Mouse (Mus musculus) frontal cortex, adult 2 months (tissue): ENCODE measurements around the gene Olfr211. TPM values are rescaled to one million over a fixed set of nuclear protein-coding genes. Genes with fewer than 3 reads are reported as not detected.
"Not testable (repeated sequence)": the region's sequence is repeated elsewhere in the genome, so short reads cannot be mapped to it uniquely, and the experiment has no call there.

Experiments used
- DNase-seq, 2 experiments: peaks; one replicate each; pipeline ENCODE4 v3.0.0; 2022; ENCODE audit warnings: low spot score in 1 of 2; ENCODE audit errors: extremely low spot score in 1 of 2
- polyA plus RNA-seq: library from polyadenylated mRNA; depleted of rRNA; stranded (reverse); fragments of >200 nt; gene quantifications from 2 replicates; pipeline ENCODE4 v1.2.3, GENCODE M21; 2012; rRNA removed

Gene Olfr211
- 0.02 TPM in 1 of 2 replicates, not detected in the other for polyA plus RNA-seq

DNA sequence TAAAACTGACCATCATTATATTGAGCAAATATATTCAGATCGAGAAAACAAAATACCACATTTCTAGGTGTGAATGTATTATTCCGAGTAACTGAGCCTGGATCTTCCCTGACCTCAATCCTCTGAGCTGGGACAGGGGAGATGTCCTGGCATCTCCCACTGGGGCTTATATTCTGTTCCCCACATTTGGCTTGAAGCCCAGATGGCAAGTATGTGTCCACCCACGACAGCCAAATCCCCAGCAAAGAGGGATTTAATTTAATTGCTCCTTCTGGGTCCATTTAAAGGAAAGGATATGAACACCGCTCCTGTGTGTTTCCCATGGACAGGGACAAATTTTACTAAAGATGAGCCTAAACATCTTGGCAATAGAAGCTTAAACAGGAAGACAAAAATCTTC is at the start of gene Olfr211:
TSS of gene Olfr211 (plus strand) at position 301 of the 400 bp plus-strand sequence.
- DNase-seq, result no peak

DNA sequence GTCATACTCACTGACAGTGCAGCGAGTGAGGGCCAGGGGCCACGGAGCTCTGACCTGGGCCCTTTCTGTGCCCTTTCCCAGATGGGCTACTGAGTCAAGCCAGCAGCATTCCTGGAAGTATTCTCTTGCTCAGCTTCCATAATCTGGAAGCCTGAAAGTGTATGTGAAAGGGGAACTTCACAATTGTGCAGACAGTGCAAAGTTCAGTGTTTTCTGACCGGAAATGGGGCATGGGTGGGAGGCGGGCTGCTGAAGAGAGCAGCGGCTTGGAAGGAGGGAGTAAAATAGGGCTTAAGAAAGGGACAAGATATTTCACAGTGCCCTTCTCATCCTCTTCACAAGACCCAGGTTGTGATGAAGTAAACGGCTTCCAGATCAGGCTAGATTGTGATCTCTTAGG is 49.4 kb upstream of the Olfr211 start:
- no peak for DNase-seq

DNA sequence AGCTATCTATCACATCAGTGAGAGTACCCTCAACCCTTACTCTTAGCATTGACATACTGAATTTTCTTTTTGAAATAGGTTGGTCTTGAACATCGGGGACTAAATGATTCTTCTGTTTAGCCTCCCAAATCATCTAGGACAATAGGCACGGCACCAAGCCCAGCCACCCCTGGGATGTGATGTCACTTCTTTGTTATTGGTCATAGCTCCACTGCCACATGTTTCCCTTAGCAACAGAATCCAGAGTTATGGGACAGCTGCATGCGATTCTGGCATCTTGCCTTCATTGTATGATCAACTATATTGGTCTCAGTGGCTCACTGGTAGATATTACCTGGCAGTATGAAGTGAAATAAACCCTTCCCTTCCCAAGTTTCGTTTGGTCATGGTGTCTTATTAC is 48.4 kb upstream of the Olfr211 start:
- DNase-seq, result no peak

DNA sequence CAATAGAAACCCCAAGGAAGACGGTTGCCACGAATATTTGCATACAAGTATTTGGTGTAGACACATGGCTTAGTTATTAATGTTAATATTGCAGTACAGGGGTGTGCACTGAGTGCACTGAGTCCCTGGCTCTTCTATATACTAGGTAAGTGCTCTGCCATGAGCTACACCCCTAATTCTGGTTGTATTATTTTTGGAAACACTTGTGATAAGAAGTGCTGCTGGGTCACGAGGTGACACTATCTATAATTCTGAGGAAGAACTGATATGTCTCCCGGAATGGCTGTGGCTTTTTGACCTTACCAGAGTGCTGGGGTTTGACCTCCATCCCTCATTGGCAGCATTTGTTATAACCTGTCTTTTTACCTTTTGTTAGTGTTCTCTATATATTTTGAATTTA is 48.0 kb upstream of the Olfr211 start:
- no peak for DNase-seq

DNA sequence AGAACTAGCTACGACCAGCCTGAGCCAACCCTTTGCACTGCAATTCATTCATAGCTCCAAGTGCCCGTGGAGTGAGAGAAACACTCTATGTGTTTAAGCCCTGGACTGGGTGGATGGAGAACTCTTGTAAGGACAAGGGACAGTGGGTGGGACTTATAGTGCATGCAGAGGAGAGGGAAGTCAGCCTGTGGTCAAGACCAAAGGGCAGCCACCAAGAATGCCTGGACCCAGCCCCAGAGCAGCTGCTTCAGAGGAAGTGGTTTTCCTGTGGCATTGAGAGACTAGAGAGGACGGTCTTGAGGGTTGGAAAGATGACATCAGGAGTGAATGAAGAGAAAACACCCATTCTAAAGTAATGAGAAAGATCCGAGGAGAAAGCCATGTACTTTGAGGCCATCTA is 33.1 kb upstream of the Olfr211 start:
- DNase-seq, result peak in 1 of 2 experiments; percentile 3

DNA sequence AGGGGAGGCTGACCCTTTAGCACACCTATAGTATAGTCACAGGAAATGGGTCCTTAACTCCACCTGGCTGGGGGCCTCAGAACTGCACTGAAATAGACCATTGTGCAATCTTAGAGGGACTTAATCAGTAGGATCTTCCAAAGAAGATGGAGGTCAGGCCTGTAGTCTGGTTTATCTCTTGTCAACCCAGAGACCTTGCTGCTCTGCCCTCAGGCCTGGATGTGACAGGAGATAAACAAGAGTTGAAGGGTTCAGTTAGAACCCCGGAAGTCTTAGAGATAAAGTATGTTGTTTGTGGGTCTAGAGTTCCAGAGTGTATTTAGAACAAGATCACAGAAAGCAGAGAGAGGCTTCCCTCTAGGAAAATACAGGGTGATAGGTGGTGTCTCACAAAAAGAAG is 32.4 kb upstream of the Olfr211 start:
- DNase-seq, result no peak

DNA sequence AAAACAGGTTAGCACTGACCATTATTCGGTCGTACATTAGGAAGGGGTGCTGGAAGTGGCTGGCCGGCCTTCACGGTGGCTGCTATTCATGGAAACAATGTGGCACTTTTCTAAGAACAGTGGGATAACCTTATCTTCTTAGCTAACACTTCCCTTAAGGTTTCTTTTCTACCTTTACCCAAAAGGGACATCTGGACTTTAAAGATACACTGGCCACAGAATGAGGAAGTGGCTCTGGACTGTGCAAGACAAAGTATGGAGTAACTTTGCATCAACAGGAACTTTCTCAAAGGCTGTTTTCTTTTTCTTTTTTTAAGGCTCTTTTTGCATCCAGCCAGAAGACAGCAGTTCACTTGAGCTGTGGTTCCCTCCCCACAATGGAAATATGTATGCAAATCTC is 30.2 kb upstream of the Olfr211 start:
- DNase-seq, result no peak

DNA sequence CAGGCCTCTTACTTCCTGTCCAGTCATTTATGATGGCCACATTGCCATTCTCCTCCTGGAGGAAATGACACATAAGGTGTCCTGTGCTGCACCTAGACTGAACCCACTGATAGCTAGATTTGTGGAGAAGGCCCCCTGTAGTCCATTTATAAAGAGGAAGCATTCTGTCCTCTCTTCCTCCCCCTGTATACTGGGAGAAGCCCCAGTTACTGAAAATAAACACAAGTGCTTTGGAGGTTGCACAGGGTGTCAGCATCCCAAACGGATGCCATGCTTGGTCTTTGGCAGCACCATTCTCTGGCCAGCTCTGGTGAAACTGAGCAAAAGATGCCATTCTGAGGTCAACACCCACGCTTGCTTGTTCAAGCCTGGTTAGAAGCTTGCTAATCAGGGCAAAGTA is 29.7 kb upstream of the Olfr211 start:
- no peak for DNase-seq

DNA sequence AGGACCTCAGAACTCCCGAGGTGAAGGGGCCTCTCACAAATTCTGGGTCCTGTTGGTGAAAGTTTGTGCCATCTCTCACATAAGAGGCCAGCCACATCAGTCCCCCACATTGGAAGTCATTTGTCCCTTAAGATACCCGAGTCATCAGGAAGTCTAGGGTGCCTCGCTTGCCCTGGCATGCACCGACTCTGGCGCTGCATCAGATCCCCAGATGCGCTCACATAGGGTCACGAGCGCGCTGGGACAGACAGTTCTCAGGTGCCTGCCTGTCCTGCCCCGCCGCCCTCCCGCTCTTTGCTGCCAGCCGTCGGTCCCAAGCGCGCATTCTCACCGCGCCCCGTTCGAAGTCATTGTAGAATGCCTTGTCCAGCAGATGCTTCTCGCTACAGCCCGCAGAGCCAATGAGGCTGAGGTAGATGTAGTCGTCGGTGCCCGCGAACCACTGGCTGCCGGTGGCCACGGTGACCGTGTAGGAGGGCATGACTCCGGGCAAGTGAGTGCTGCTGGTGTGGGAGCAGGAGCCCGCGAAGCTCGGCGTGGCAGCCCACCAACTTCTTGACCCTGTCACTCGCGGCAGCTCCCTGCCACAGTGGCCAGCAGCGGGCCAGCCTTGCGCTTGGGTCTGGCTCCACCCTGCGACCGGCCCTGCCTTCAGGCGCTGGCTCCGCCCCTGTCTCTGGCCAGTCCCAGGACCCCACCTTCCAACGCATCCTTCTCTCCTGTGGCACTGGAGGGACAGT is 28.2 kb upstream of the Olfr211 start, which contains the start of gene Alox5:
TSS of gene Alox5 (minus strand) at position 635 of the 740 bp plus-strand sequence.
- peak in 1 of 2 experiments; percentile 1 for DNase-seq

DNA sequence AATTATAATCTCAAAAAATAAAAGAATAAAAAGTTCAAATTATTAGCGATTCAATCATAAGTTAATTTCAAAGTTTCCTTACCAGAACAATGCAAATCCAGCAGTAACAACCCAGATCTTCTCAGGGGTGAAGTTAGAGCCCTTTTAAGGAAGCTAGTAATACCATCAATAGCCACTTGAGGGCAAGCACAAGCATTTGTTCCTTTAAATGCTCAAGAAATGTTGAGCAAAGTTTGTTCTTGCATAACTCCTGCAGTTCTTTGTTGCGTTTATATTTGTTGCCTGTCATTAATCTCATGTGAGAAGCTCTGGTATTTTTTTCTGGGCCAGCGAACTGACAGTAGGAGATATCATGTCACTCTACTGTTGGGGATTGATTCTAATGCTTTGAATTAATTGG is 20.8 kb upstream of the Olfr211 start:
- peak in 1 of 2 experiments; percentile 19 for DNase-seq

DNA sequence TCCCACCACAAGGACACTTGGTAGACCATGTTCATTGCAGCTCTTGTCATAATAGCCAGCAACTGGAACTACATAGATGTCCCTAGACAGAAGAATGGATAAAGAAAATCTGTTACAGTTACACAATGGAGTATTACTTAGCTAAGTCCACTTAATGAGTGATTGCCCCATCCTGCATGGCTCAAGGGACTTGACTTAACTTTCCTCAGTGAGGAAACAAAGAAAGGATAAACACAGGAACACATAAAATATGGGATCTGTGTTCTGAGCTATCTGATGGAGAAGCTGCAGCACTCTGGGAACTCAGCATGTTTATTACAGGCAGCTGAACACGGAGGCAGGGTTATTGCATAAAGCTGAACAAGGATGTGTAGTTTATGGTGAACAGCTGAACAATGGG is 3.8 kb upstream of the Olfr211 start:
- DNase-seq, result no peak

DNA sequence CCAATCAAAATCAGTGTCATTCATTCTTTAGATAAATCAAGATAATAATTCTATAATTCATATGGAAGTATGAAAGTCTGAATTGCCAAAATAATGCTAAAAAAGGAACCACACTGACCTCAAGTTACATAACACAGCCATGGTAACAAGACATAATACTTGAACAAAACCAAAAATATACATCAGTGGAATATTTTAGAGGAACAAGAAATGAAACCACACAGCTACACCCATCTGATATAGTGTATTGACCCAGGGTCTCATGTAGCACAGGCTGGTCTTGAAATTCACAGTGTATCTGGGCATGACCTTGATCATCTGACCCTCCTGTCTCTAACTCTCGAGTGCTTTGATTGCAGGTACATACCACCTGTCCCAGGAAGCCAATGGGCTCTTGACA is 2.1 kb upstream of the Olfr211 start:
- DNase-seq, result no peak

DNA sequence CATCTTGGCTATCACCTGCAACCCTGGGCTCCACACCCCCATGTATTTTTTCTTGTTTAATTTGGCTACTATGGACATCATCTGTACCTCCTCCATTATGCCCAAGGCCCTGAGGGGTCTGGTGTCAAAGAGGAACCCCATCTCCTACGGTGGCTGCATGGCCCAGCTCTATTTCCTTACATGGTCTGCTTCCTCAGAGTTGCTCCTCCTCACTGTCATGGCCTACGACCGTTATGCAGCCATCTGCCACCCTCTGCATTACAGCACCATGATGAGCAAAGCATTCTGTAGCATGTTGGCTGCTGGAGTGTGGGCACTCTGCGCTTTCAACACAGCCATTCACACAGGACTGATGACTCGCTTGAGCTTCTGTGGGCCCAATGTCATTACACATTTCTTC is 4.9 kb downstream of the Olfr211 start:
- no peak for DNase-seq

DNA sequence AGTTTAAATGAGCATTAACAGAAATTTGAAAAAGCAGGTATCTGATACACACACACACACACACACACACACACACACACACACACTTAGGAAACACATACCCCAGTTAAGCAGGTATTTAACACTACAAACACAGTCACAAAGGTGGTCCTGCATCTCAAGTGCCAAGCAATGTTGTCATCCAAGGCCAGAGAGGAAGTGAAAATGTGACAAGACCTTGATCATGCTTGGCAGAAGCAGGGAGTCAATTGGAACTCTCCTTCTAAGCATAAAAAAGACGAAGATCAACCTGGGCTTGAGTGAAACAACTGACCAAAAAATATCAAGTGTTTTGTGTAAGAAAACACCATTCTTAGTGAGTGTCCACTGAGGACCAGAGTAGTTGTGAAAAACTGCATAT is 7.1 kb downstream of the Olfr211 start:
- no peak for DNase-seq

DNA sequence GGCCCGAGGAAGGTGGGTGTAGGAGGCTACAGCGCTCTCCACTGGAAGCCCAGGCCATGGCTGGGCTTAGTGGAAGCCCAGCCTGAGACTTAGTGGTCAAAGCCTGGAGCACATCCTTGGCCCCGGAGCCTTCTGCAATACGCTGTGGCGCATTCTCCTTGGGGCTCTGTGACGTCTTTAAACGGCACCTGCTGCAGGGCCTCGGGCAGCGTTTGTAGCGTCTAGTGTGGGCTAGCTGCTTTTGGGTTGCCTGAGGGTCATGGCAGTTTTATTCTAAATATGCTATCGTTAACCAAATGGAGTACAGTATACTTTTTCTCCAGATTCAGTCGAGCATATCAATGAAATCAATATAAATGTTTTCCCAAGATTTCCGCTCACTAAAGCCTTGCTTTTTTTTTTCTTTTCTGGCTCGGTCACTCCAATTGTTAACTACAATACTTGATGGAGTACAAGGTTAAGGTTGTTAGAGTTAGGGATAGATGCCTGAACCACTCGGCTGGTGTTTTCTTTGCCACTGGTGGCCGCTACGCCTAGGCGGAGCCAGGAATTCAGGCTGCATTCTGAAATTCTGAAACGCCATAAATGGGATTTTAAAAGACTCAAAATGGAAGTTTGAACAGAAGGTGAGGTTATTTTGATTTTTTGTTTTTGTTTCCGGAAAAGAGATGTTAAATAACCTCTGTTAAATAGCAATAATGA is 17.6 kb downstream of the Olfr211 start, which contains the start of gene Olfr212:
TSS of gene Olfr212 (plus strand) at position 215 of the 702 bp plus-strand sequence.
- not testable (repeated sequence) for DNase-seq

DNA sequence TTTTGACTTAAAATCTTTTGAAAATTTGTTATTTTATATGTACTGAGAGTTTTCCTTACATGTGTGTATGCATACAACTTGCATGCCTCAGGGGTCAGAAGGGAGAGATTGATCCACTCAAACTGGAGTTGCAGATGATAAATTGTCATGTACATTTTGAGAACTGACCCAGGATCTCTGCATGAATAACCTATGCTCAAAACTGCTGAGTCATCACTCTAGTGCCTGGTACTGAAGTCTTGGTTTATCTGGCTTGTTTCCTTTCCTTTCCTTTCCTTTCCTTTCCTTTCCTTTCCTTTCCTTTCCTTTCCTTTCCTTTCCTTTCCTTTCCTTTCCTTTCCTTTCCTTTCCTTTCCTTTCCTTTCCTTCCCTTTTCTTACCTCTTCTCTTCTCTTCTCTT is 25.9 kb downstream of the Olfr211 start:
- DNase-seq, result no peak

DNA sequence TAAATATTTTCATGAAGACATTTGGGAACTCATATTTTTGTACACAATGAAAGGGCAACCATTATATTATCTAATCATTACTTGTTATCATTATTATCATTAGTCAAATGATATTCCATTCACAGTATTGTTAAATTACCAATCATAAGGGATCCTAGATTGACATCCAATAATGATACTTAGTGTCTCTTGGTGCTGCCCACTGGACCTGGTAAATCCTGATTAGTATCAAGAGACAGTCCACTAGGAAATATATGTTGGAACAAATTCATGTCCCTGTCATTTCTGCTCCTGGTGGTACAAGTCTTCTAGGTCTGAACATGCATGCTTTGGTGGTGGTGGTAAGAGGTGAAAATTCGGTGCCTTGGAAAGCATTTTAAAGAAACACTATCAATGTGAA is 49.3 kb downstream of the Olfr211 start, which contains the start of gene Olfr213:
TSS of gene Olfr213 (plus strand) at position 301 of the 400 bp plus-strand sequence.
- no peak for DNase-seq

DNA sequence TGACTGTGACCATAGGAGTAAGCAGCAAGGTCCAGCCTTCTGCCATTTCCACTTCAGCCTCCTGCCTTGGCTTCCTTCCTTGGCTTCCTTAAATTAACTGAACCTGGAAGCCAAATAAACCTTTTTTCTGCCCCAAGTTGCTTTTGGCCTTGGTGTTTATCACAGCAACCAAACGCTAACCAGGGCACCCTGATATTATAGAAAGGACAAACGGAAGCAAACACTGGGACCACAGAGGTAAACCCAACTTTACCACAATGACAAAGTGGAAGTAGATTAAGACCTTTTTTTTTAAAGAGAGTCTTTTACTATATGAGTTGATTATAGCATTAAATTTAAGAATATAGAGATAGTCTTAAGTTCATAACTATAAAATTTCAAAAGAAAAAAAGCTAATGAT is 53.6 kb downstream of the Olfr211 start:
- DNase-seq, result no peak
